Mouse (Mus musculus) heart, embryonic 15.5 days (tissue): ENCODE results near the gene Ajm1. TPM values are rescaled to one million over a fixed set of nuclear protein-coding genes. Genes with fewer than 3 reads are reported as not detected.
A peak's percentile ranks its signal among the peaks of the same experiment; 100 is the strongest.

ENCODE experiments used
- ATAC-seq: fragments of 200-750 bp; cut with Nextera tagmentation; replicated peaks from 2 replicates; pipeline ENCODE4 v1.8.0; 2017; ENCODE audit warnings: low read depth, moderate TSS enrichment; ENCODE audit not compliant: insufficient number of reproducible peaks, insufficient read depth, low FRiP score
- H3K27ac ChIP-seq: fragments of 300-500 bp; sonication (generic); 2 replicates; pipeline ENCODE4 v1.5.1; 2015; ENCODE audit warnings: mild to moderate bottlenecking, inconsistent platforms
- H3K27me3 ChIP-seq: fragments of 300-500 bp; sonication (generic); 2 replicates; pipeline ENCODE4 v1.6.1; 2015; ENCODE audit warnings: inconsistent platforms
- H3K36me3 ChIP-seq: fragments of 300-500 bp; sonication (generic); 2 replicates; pipeline ENCODE4 v1.6.1; 2015; ENCODE audit warnings: mild to moderate bottlenecking, inconsistent platforms
- H3K4me1 ChIP-seq: fragments of 300-500 bp; sonication (generic); replicated peaks from 2 replicates; pipeline ENCODE4 v1.6.1; 2015; ENCODE audit warnings: inconsistent platforms
- H3K4me2 ChIP-seq: fragments of 300-500 bp; sonication (generic); 2 replicates; pipeline ENCODE4 v1.6.1; 2015; ENCODE audit warnings: inconsistent platforms, mild to moderate bottlenecking, moderate library complexity
- H3K4me3 ChIP-seq: fragments of 300-500 bp; sonication (generic); 2 replicates; pipeline ENCODE4 v1.5.1; 2015; ENCODE audit warnings: mild to moderate bottlenecking, inconsistent platforms
- H3K9ac ChIP-seq: fragments of 300-500 bp; sonication (generic); 2 replicates; pipeline ENCODE4 v1.6.1; 2015; ENCODE audit warnings: mild to moderate bottlenecking, inconsistent platforms
- H3K9me3 ChIP-seq: fragments of 300-500 bp; sonication (generic); replicated peaks from 2 replicates; pipeline ENCODE4 v1.6.1; 2016; ENCODE audit warnings: inconsistent platforms
- WGBS: fragments of 180-500 bp; shearing (Covaris S2); methylation state at CpG from one replicate; pipeline ENCODE4 v1.1.7; 2015; ENCODE audit warnings: mixed read lengths; 5-methylcytosine and 5-hydroxymethylcytosine counted together
- polyA plus RNA-seq: library from polyadenylated mRNA; unstranded; fragments of >200 nt; fragmentation: Nextera tagmentation; extraction: Ambion mirVana; gene quantifications from 2 replicates; pipeline ENCODE4 v1.2.1, GENCODE M21; 2015

Gene Ajm1
- polyA plus RNA-seq, 1 experiment from 2014 or later, result 0.30 TPM

GRCm38 (mm10) chr2:25607761-25608622 is 26.4 kb upstream of the Ajm1 start, which contains the start of gene Rabl6:
Gene Rabl6 (minus strand): TSS chr2:25608521.
- under 1% methylated on average over 80 of the region's 80 CpGs for WGBS
- Histone ChIP-seq H3K4me3 (peak within 1 kb of the TSS; percentile 81), H3K27me3 (no peaks in the 10 kb centered on the region; the same call in 1 of the 2 replicates), H3K9ac (peak within 1 kb of the TSS; percentile 94), H3K4me1 (peaks cover 18% of the 10 kb centered on the region), H3K4me2 (peak within 1 kb of the TSS; percentile 63), H3K36me3 (no peaks in the 10 kb centered on the region; the same call in 1 of the 2 replicates), H3K9me3 (no peaks in the 10 kb centered on the region), H3K27ac (peak within 1 kb of the TSS; percentile 91)
- ATAC-seq, result peak; percentile 90

- ATAC-seq, result no peak
- peaks cover 23% of the 10 kb centered on the region for H3K4me1 ChIP-seq
- H3K4me3 ChIP-seq, result no peak overlapping the region
- H3K9ac ChIP-seq, result no peak overlapping the region
- H3K27ac ChIP-seq, result no peak overlapping the region
- H3K27me3 ChIP-seq, result no peaks in the 10 kb centered on the region
- H3K4me2 ChIP-seq, result no peak overlapping the region
- 85% methylated on average over 5 of the region's 5 CpGs for WGBS
- peaks cover 51% of the 10 kb centered on the region for H3K36me3 ChIP-seq
- no peaks in the 10 kb centered on the region for H3K9me3 ChIP-seq
These were observed 21.0 kb upstream of the Ajm1 start for GRCm38 (mm10) chr2:25602526-25602925.

GRCm38 (mm10) chr2:25600037-25600436 is 18.5 kb upstream of the Ajm1 start:
- no peaks in the 10 kb centered on the region for H3K9me3 ChIP-seq
- 83% methylated on average over 2 of the region's 2 CpGs for WGBS
- no peak for ATAC-seq

GRCm38 (mm10) chr2:25598749-25599148 is 17.2 kb upstream of the Ajm1 start:
- Histone ChIP-seq H3K27ac (no peak overlapping the region), H3K27me3 (no peaks in the 10 kb centered on the region), H3K4me2 (no peak overlapping the region), H3K9ac (no peak overlapping the region), H3K9me3 (no peaks in the 10 kb centered on the region), H3K36me3 (peaks cover 82% of the 10 kb centered on the region), H3K4me3 (no peak overlapping the region), H3K4me1 (peaks cover 9% of the 10 kb centered on the region; the same call in 1 of the 2 replicates)
- 78% methylated on average over 1 of the region's 1 CpGs for WGBS
- ATAC-seq, result no peak

More at GRCm38 (mm10) chr2:25600037-25600436, 18.5 kb upstream of the Ajm1 start:
- H3K4me1 ChIP-seq, result peaks cover 9% of the 10 kb centered on the region; the same call in 1 of the 2 replicates
- H3K27me3 ChIP-seq, result no peaks in the 10 kb centered on the region
- no peak overlapping the region for H3K4me3 ChIP-seq
- H3K36me3 ChIP-seq, result peaks cover 75% of the 10 kb centered on the region
- no peak overlapping the region for H3K4me2 ChIP-seq
- no peak overlapping the region for H3K27ac ChIP-seq
- no peak overlapping the region for H3K9ac ChIP-seq

- H3K4me2 ChIP-seq, result no peak overlapping the region
- H3K4me1 ChIP-seq, result peaks cover 9% of the 10 kb centered on the region; the same call in 1 of the 2 replicates
- no peaks in the 10 kb centered on the region for H3K9me3 ChIP-seq
- no peaks in the 10 kb centered on the region for H3K27me3 ChIP-seq
- peaks cover 92% of the 10 kb centered on the region for H3K36me3 ChIP-seq
- no peak overlapping the region for H3K9ac ChIP-seq
- WGBS, result 92% methylated on average over 5 of the region's 5 CpGs
- H3K4me3 ChIP-seq, result no peak overlapping the region
- no peak for ATAC-seq
- no peak overlapping the region for H3K27ac ChIP-seq
These were observed 15.4 kb upstream of the Ajm1 start for GRCm38 (mm10) chr2:25596765-25597510.

GRCm38 (mm10) chr2:25591863-25592262 is 10.3 kb upstream of the Ajm1 start:
- peaks cover 63% of the 10 kb centered on the region for H3K36me3 ChIP-seq
- H3K27ac ChIP-seq, result no peak overlapping the region
- no peaks in the 10 kb centered on the region for H3K9me3 ChIP-seq
- peaks cover 12% of the 10 kb centered on the region for H3K4me1 ChIP-seq
- ATAC-seq, result no peak
- no peak overlapping the region for H3K4me3 ChIP-seq
- H3K4me2 ChIP-seq, result no peak overlapping the region
- no peak overlapping the region for H3K9ac ChIP-seq
- no peaks in the 10 kb centered on the region for H3K27me3 ChIP-seq
- 85% methylated on average over 2 of the region's 2 CpGs for WGBS

- Histone ChIP-seq H3K27me3 (no peaks in the 10 kb centered on the region), H3K27ac (peak overlapping the region; percentile 25; the same call in 1 of the 2 replicates), H3K4me1 (peaks cover 16% of the 10 kb centered on the region), H3K9me3 (no peaks in the 10 kb centered on the region), H3K9ac (no peak overlapping the region), H3K36me3 (peaks cover 55% of the 10 kb centered on the region), H3K4me3 (no peak overlapping the region), H3K4me2 (no peak overlapping the region)
- 85% methylated on average over 8 of the region's 8 CpGs for WGBS
- ATAC-seq, result peak; percentile 49; the same call in 1 of the 2 replicates
These were observed 6.8 kb upstream of the Ajm1 start for GRCm38 (mm10) chr2:25588227-25588907.

GRCm38 (mm10) chr2:25587290-25587689 is 5.7 kb upstream of the Ajm1 start:
- Histone ChIP-seq H3K27ac (no peak overlapping the region), H3K9ac (no peak overlapping the region), H3K27me3 (no peaks in the 10 kb centered on the region), H3K4me1 (peaks cover 21% of the 10 kb centered on the region), H3K4me2 (no peak overlapping the region), H3K9me3 (no peaks in the 10 kb centered on the region), H3K36me3 (peaks cover 44% of the 10 kb centered on the region), H3K4me3 (no peak overlapping the region)
- WGBS, result 85% methylated on average over 8 of the region's 8 CpGs
- ATAC-seq, result no peak

- Histone ChIP-seq H3K36me3 (peaks cover 29% of the 10 kb centered on the region), H3K4me2 (no peak overlapping the region), H3K4me3 (no peak overlapping the region), H3K9me3 (no peaks in the 10 kb centered on the region), H3K27ac (no peak overlapping the region), H3K9ac (no peak overlapping the region), H3K4me1 (peaks cover 35% of the 10 kb centered on the region), H3K27me3 (peaks cover 8% of the 10 kb centered on the region)
- ATAC-seq, result no peak
- 77% methylated on average over 3 of the region's 3 CpGs for WGBS
These were observed 4.0 kb upstream of the Ajm1 start for GRCm38 (mm10) chr2:25585601-25586000.

GRCm38 (mm10) chr2:25584856-25585255 is 3.3 kb upstream of the Ajm1 start:
- ATAC-seq, result no peak
- Histone ChIP-seq H3K4me1 (peaks cover 42% of the 10 kb centered on the region), H3K4me3 (no peak overlapping the region), H3K9me3 (no peaks in the 10 kb centered on the region), H3K27me3 (peaks cover 16% of the 10 kb centered on the region), H3K9ac (no peak overlapping the region), H3K4me2 (no peak overlapping the region), H3K27ac (no peak overlapping the region), H3K36me3 (peaks cover 25% of the 10 kb centered on the region)
- 83% methylated on average over 4 of the region's 4 CpGs for WGBS

- ATAC-seq, result no peak
- Histone ChIP-seq H3K4me3 (no peak overlapping the region), H3K9ac (no peak overlapping the region), H3K27me3 (peaks cover 23% of the 10 kb centered on the region), H3K4me1 (peaks cover 49% of the 10 kb centered on the region), H3K4me2 (no peak overlapping the region), H3K27ac (no peak overlapping the region), H3K36me3 (peaks cover 21% of the 10 kb centered on the region), H3K9me3 (no peaks in the 10 kb centered on the region)
- 84% methylated on average over 3 of the region's 3 CpGs for WGBS
These were observed 2.6 kb upstream of the Ajm1 start for GRCm38 (mm10) chr2:25584152-25584551.
